Comparison of ENCODE assay signal across 8 mouse cellular contexts in the genomic region with DNA sequence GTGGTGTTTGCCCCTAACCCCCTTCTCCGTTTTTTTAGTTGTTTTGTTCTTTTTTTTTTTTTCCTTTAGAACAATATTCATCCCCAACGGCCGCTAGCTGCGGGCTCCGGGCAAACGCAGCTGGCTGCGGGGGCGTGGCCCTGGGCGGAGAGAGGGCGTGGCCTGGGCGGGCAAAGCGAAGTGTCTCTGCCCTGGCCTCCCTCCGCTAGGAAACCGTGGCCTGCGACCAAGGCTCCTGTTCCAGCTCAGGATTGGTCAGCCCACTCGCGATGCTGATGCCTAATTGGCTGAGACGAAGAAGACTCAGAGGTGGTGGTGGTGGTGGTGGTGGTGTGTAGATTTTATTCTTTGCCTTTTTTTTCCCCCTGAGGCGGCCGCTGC. TPM values are rescaled to one million over a fixed set of nuclear protein-coding genes. Genes with fewer than 3 reads are reported as not detected.
DNase-seq lines count a peak whose midpoint lies in the region; ATAC-seq and TF ChIP-seq lines count a peak whose summit lies in the region.

A gene (minus strand): TSS at position 141 of the 381 bp plus-strand sequence.

- peak within 1 kb of the TSS; percentile 53 for H3ac ChIP-seq in C2C12 (ENCODE audit: control insufficient read depth, insufficient read length, low read depth)

- TF ChIP-seq CTCF in C2C12 (IDR thresholded peaks at IDR 0.05; ENCODE audit: control insufficient read depth, insufficient read depth, insufficient read length), result no peak
- TF ChIP-seq CTCF in brain, embryonic 14.5 days (IDR thresholded peaks at IDR 0.05; ENCODE audit: borderline replicate concordance, extremely low read depth, insufficient read depth, insufficient read length), result no peak
- no peak; the same call in 1 of the 2 replicates for TF ChIP-seq CTCF in kidney, postnatal 0 days (IDR thresholded peaks at IDR 0.05; ENCODE audit: low read depth)

- H3K27me3 ChIP-seq in C2C12 (ENCODE audit: control insufficient read depth, insufficient read depth, insufficient read length), result peaks cover 71% of the 10 kb centered on the region
- peaks cover 62% of the 10 kb centered on the region for H3K27me3 ChIP-seq in erythroblast, embryonic 14.5 days (ENCODE audit: control insufficient read depth)
- H3K27me3 ChIP-seq in heart, embryonic 12.5 days (replicated peaks), result peaks cover 54% of the 10 kb centered on the region
- peaks cover 10% of the 10 kb centered on the region; the same call in 1 of the 2 replicates for H3K27me3 ChIP-seq in kidney, postnatal 0 days (ENCODE audit: insufficient read depth, low read length)
- H3K27me3 ChIP-seq in liver, embryonic 11.5 days (replicated peaks; ENCODE audit: control insufficient read depth, insufficient read depth, low read length), result peaks cover 50% of the 10 kb centered on the region
- 0 out of 2 replicates have a peak, but pooled peaks cover 10% of the 10 kb centered on the region for H3K27me3 ChIP-seq in stomach, embryonic 15.5 days (replicated peaks)

- H3K4me3 ChIP-seq in C2C12 (ENCODE audit: insufficient read depth, poor library complexity, severe bottlenecking), result no peak within 1 kb of the TSS
- peak within 1 kb of the TSS; percentile 37 for H3K4me3 ChIP-seq in erythroblast, embryonic 14.5 days (replicated peaks)
- peak within 1 kb of the TSS; percentile 55 for H3K4me3 ChIP-seq in heart, embryonic 12.5 days
- peak within 1 kb of the TSS; percentile 40 for H3K4me3 ChIP-seq in kidney, postnatal 0 days (replicated peaks; ENCODE audit: low read depth, low read length)
- H3K4me3 ChIP-seq in liver, embryonic 11.5 days (ENCODE audit: low read depth, low read length), result peak within 1 kb of the TSS; percentile 50
- peak within 1 kb of the TSS; percentile 48 for H3K4me3 ChIP-seq in stomach, embryonic 15.5 days (replicated peaks)

- H3K4me1 ChIP-seq in erythroblast, embryonic 14.5 days (ENCODE audit: control insufficient read depth), result peaks cover 10% of the 10 kb centered on the region
- peaks cover 36% of the 10 kb centered on the region for H3K4me1 ChIP-seq in heart, embryonic 12.5 days (replicated peaks)
- peaks cover 19% of the 10 kb centered on the region for H3K4me1 ChIP-seq in kidney, postnatal 0 days (replicated peaks; ENCODE audit: insufficient read depth, low read length)
- peaks cover 19% of the 10 kb centered on the region for H3K4me1 ChIP-seq in liver, embryonic 11.5 days (replicated peaks; ENCODE audit: control insufficient read depth, insufficient read depth, low read length)
- H3K4me1 ChIP-seq in stomach, embryonic 15.5 days, result peaks cover 27% of the 10 kb centered on the region

- H3K4me2 ChIP-seq in heart, embryonic 12.5 days, result peak within 1 kb of the TSS; percentile 99
- H3K4me2 ChIP-seq in kidney, postnatal 0 days (ENCODE audit: low read length), result peak within 1 kb of the TSS; percentile 87
- peak within 1 kb of the TSS; percentile 83 for H3K4me2 ChIP-seq in liver, embryonic 11.5 days
- H3K4me2 ChIP-seq in stomach, embryonic 15.5 days, result peak within 1 kb of the TSS; percentile 96

- peak within 1 kb of the TSS; percentile 60 for H3K9ac ChIP-seq in heart, embryonic 12.5 days
- H3K9ac ChIP-seq in kidney, postnatal 0 days (ENCODE audit: low read depth, low read length), result peak within 1 kb of the TSS; percentile 42; the same call in 1 of the 2 replicates
- 0 out of 2 replicates have a peak within 1 kb of the TSS, but pooled peaks have one; percentile 23 for H3K9ac ChIP-seq in liver, embryonic 11.5 days (ENCODE audit: low read depth, low read length)
- H3K9ac ChIP-seq in stomach, embryonic 15.5 days, result peak within 1 kb of the TSS; percentile 10; the same call in 1 of the 2 replicates

- H3K36me3 ChIP-seq in C2C12 (ENCODE audit: control insufficient read depth, insufficient read depth), result no peaks in the 10 kb centered on the region
- no peaks in the 10 kb centered on the region for H3K36me3 ChIP-seq in erythroblast, embryonic 14.5 days (ENCODE audit: control insufficient read depth)
- H3K36me3 ChIP-seq in heart, embryonic 12.5 days, result no peaks in the 10 kb centered on the region
- no peaks in the 10 kb centered on the region for H3K36me3 ChIP-seq in kidney, postnatal 0 days (ENCODE audit: insufficient read depth, low read length)
- no peaks in the 10 kb centered on the region for H3K36me3 ChIP-seq in liver, embryonic 11.5 days (ENCODE audit: control insufficient read depth, insufficient read depth, low read length)
- no peaks in the 10 kb centered on the region for H3K36me3 ChIP-seq in stomach, embryonic 15.5 days

- WGBS in heart, embryonic 12.5 days, result under 1% methylated on average over 20 of the region's 20 CpGs
- under 1% methylated on average over 20 of the region's 20 CpGs for WGBS in kidney, postnatal 0 days
- WGBS in liver, embryonic 11.5 days, result 1% methylated on average over 20 of the region's 20 CpGs
- 0% methylated on average over 20 of the region's 20 CpGs for WGBS in stomach, embryonic 15.5 days

- no peaks in the 10 kb centered on the region for H3K79me2 ChIP-seq in C2C12 (ENCODE audit: control insufficient read depth, insufficient read depth)

- ATAC-seq in heart, embryonic 12.5 days (ENCODE audit: insufficient number of reproducible peaks, low FRiP score), result peak; percentile 92
- peak; percentile 78 for ATAC-seq in kidney, postnatal 0 days (replicated peaks; ENCODE audit: low FRiP score, low read depth)
- ATAC-seq in liver, embryonic 11.5 days (replicated peaks; ENCODE audit: low FRiP score), result peak; percentile 85
- peak; percentile 92 for ATAC-seq in stomach, embryonic 15.5 days (ENCODE audit: insufficient read depth, low FRiP score, low read depth)

- no peaks in the 10 kb centered on the region for H3K79me3 ChIP-seq in C2C12 (ENCODE audit: low read depth)

- DNase-seq in brain, embryonic 14.5 days (ENCODE audit: low read depth), result peak; percentile 97
- peak; percentile 95 for DNase-seq in kidney, postnatal 0 days (ENCODE audit: low spot score)
- peak; percentile 88 for DNase-seq in liver, embryonic 11.5 days (ENCODE audit: low spot score)
- peak; percentile 91 for DNase-seq in naive thymus-derived CD4-positive, alpha-beta T cell, adult 2 months (ENCODE audit: low read depth)

- H3K9me3 ChIP-seq in erythroblast, embryonic 14.5 days (ENCODE audit: control insufficient read depth, low read length), result no peaks in the 10 kb centered on the region; the same call in 1 of the 2 replicates
- no peaks in the 10 kb centered on the region for H3K9me3 ChIP-seq in heart, embryonic 12.5 days (replicated peaks)
- H3K9me3 ChIP-seq in kidney, postnatal 0 days (replicated peaks; ENCODE audit: low read length), result no peaks in the 10 kb centered on the region
- no peaks in the 10 kb centered on the region for H3K9me3 ChIP-seq in liver, embryonic 11.5 days (ENCODE audit: control insufficient read depth, low read length)
- no peaks in the 10 kb centered on the region for H3K9me3 ChIP-seq in stomach, embryonic 15.5 days

- H3K27ac ChIP-seq in heart, embryonic 12.5 days (ENCODE audit: poor library complexity, severe bottlenecking), result no peak within 1 kb of the TSS
- no peak within 1 kb of the TSS for H3K27ac ChIP-seq in kidney, postnatal 0 days
- H3K27ac ChIP-seq in liver, embryonic 11.5 days (ENCODE audit: low read depth, low read length), result no peak within 1 kb of the TSS
- no peak within 1 kb of the TSS for H3K27ac ChIP-seq in stomach, embryonic 15.5 days

- no peak for TF ChIP-seq POLR2A in brain, embryonic 14.5 days (IDR thresholded peaks at IDR 0.05; ENCODE audit: borderline replicate concordance, extremely low read depth, insufficient read depth, insufficient read length, poor library complexity, severe bottlenecking)

TF ChIP-seq in C2C12, 6 proteins besides CTCF, POLR2A, EP300 and RAD21:
- TF ChIP-seq MYOD1 (IDR thresholded peaks at IDR 0.05; ENCODE audit: control insufficient read depth, insufficient read length, low read depth) (no peak), FOSL1 (IDR thresholded peaks at IDR 0.05; ENCODE audit: insufficient read depth, low read length, poor library complexity, severe bottlenecking) (no peak), MAX (IDR thresholded peaks at IDR 0.05) (no peak), USF1 (IDR thresholded peaks at IDR 0.05; ENCODE audit: low read depth) (no peak), MYOG (IDR thresholded peaks at IDR 0.05; ENCODE audit: control insufficient read depth, extremely low read depth, insufficient read length) (no peak), CEBPB (IDR thresholded peaks at IDR 0.05; ENCODE audit: low read depth) (no peak)

RNA-seq across cellular contexts. Expression of the gene that starts here (rescaled TPM):
- 13.0 TPM for polyA plus RNA-seq in C2C12 (2012; fragmentation: generic; extraction: Trizol)
- 34.0 and 46.8 TPM in 2 replicates for polyA plus RNA-seq in brain, embryonic 14.5 days (2012; rRNA removed)
- polyA plus RNA-seq in erythroblast, embryonic 14.5 days (2012), result 0.94 and 0.95 TPM in 2 replicates
- polyA plus RNA-seq in heart, embryonic 12.5 days (2016; fragmentation: Nextera tagmentation; extraction: Ambion mirVana), result 5.4 and 6.4 TPM in 2 replicates
- 5.6 and 5.8 TPM in 2 replicates for polyA plus RNA-seq in kidney, postnatal 0 days (2015; fragmentation: Nextera tagmentation; extraction: Ambion mirVana)
- polyA plus RNA-seq in liver, embryonic 11.5 days (2014; fragmentation: Nextera tagmentation; extraction: Ambion mirVana), result 6.4 and 7.1 TPM in 2 replicates
- 8.3 and 8.6 TPM in 2 replicates for polyA plus RNA-seq in stomach, embryonic 15.5 days (2015; fragmentation: Nextera tagmentation; extraction: Ambion mirVana)

Comparison
In these comparisons a context has a peak if more than half of its experiments do, and no peak if none do; other contexts are left out.
1. H3K9ac ChIP-seq: peak in every context shown above with its lines; median percentile 60 in heart, embryonic 12.5 days; 42 in kidney, postnatal 0 days; 23 in liver, embryonic 11.5 days; 10 in stomach, embryonic 15.5 days.